ENCODE assay signal across 7 mouse cellular contexts in the genomic region with DNA sequence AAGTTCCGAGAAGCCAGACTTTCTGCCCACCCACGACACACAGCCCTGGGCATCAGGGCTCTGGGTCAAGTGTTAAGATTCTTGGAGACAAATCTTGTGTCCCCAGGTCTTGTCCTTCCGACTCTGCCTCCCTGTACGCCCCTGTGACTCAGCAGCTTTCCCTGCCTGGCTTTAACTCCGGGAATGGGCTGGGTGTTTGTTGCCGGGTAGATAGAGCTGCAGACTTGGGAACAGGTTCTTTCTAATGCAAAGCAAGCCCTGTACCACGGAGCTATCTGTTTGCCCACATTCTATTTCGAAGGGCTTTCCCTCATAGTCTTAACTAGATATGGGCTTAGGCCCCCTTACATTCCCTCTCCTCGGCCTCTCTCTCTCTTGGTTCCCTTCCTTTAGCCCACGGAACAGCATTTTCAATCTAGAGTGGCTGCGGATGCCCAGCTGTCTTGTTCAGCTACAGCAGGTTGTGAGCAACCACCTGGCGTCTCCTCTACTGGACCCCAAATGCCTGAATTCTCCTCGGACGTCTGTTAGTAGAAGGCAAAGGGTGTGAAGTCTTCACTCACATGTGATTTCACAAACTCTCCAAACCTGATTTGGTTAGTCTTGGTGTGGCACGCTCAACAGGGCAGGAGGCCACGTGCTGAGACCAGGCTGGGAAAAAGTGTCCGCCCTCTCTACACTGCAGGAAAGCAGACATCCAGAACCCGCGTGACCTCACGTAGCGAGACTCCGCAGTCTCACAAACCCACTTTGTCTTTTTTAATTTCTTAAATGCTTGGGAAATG. TPM values are rescaled to one million over a fixed set of nuclear protein-coding genes. Genes with fewer than 3 reads are reported as not detected.
DNase-seq lines count a peak whose midpoint lies in the region; ATAC-seq and TF ChIP-seq lines count a peak whose summit lies in the region.

No protein-coding gene starts in this region.

- H3K27ac ChIP-seq in hindbrain, embryonic 13.5 days: peak overlapping the region; percentile 96
- peak overlapping the region; percentile 70 for H3K27ac ChIP-seq in liver, embryonic 14.5 days
- peak overlapping the region; percentile 93 for H3K27ac ChIP-seq in neural tube, embryonic 13.5 days (replicated peaks)

- peak overlapping the region; percentile 98 for H3K4me2 ChIP-seq in hindbrain, embryonic 13.5 days
- peak overlapping the region; percentile 92 for H3K4me2 ChIP-seq in liver, embryonic 14.5 days (ENCODE audit: low read depth)
- H3K4me2 ChIP-seq in neural tube, embryonic 13.5 days: peak overlapping the region; percentile 97

- peaks cover 36% of the 10 kb centered on the region for H3K36me3 ChIP-seq in E14TG2a.4 (ENCODE audit: insufficient read depth, low read length)
- H3K36me3 ChIP-seq in hindbrain, embryonic 13.5 days: no peaks in the 10 kb centered on the region
- H3K36me3 ChIP-seq in liver, embryonic 14.5 days (replicated peaks; ENCODE audit: control insufficient read depth, insufficient read depth, low read depth): no peaks in the 10 kb centered on the region
- no peaks in the 10 kb centered on the region for H3K36me3 ChIP-seq in neural tube, embryonic 13.5 days

- H3K4me3 ChIP-seq in E14TG2a.4 (replicated peaks; ENCODE audit: low read length): peak overlapping the region; percentile 98
- H3K4me3 ChIP-seq in hindbrain, embryonic 13.5 days: peak overlapping the region; percentile 96
- H3K4me3 ChIP-seq in liver, embryonic 14.5 days (ENCODE audit: insufficient read depth in 1 of 2, low read depth in 2 of 2, low read length in 2 of 2): peak overlapping the region; percentile 80 to 83
- H3K4me3 ChIP-seq in neural tube, embryonic 13.5 days: peak overlapping the region; percentile 92

- TF ChIP-seq CTCF in E14TG2a.4 (conservative IDR thresholded peaks at IDR 0.05; ENCODE audit: low read length): no peak
- TF ChIP-seq CTCF in liver, embryonic 14.5 days (IDR thresholded peaks at IDR 0.05; ENCODE audit: low read depth): no peak

- intact Hi-C loops in gastrocnemius, postnatal 36 days (cut with DNase I): no loop called here

- TF ChIP-seq EP300 in liver, embryonic 14.5 days (IDR thresholded peaks at IDR 0.05; ENCODE audit: low read depth): no peak

- peaks cover 30% of the 10 kb centered on the region for H3K9me3 ChIP-seq in E14TG2a.4 (ENCODE audit: low read length)
- H3K9me3 ChIP-seq in hindbrain, embryonic 13.5 days: 0 out of 2 replicates have a peak, but pooled peaks cover under 1% of the 10 kb centered on the region
- no peaks in the 10 kb centered on the region for H3K9me3 ChIP-seq in liver, embryonic 14.5 days (ENCODE audit: control insufficient read depth, low read length)
- H3K9me3 ChIP-seq in neural tube, embryonic 13.5 days: no peaks in the 10 kb centered on the region

- H3K27me3 ChIP-seq in E14TG2a.4 (ENCODE audit: insufficient read depth, low read length): no peaks in the 10 kb centered on the region
- no peaks in the 10 kb centered on the region for H3K27me3 ChIP-seq in hindbrain, embryonic 13.5 days
- H3K27me3 ChIP-seq in liver, embryonic 14.5 days (ENCODE audit: control insufficient read depth, insufficient read depth, low read length): no peaks in the 10 kb centered on the region
- H3K27me3 ChIP-seq in neural tube, embryonic 13.5 days: 0 out of 2 replicates have a peak, but pooled peaks cover 7% of the 10 kb centered on the region

- H3K9ac ChIP-seq in hindbrain, embryonic 13.5 days: peak overlapping the region; percentile 98
- H3K9ac ChIP-seq in liver, embryonic 14.5 days (replicated peaks): peak overlapping the region; percentile 84
- H3K9ac ChIP-seq in neural tube, embryonic 13.5 days: peak overlapping the region; percentile 96

- 13% methylated on average over 22 of the region's 22 CpGs for WGBS in hindbrain, embryonic 13.5 days
- WGBS in liver, embryonic 14.5 days (ENCODE audit: insufficient replicate concordance): 10% methylated on average over 22 of the region's 22 CpGs
- WGBS in neural tube, embryonic 13.5 days: 12% methylated on average over 22 of the region's 22 CpGs

- peak; percentile 10; the same call in 1 of the 2 replicates for ATAC-seq in erythroblast, adult 5-6 weeks (replicated peaks; ENCODE audit: low FRiP score, poor library complexity, severe bottlenecking)
- ATAC-seq in hindbrain, embryonic 13.5 days (ENCODE audit: low FRiP score): peak; percentile 34
- peak; percentile 29 for ATAC-seq in liver, embryonic 14.5 days (ENCODE audit: insufficient read depth)
- peak; percentile 48 for ATAC-seq in neural tube, embryonic 13.5 days (ENCODE audit: low read depth)

- peak; percentile 51 for DNase-seq in 3T3-L1 (ENCODE audit: low read depth, low spot score)
- peak; percentile 56 to 63 (median 57) for DNase-seq in liver, embryonic 14.5 days (ENCODE audit: low read depth in 3 of 3, low spot score in 3 of 3)
- DNase-seq in gastrocnemius, postnatal 36 days: no peak

- H3K4me1 ChIP-seq in E14TG2a.4 (replicated peaks; ENCODE audit: low read depth, low read length): peaks cover 46% of the 10 kb centered on the region
- peaks cover 41% of the 10 kb centered on the region for H3K4me1 ChIP-seq in hindbrain, embryonic 13.5 days (replicated peaks)
- peaks cover 23 to 24% of the 10 kb centered on the region in 2 experiments for H3K4me1 ChIP-seq in liver, embryonic 14.5 days (replicated peaks; ENCODE audit: control insufficient read depth in 2 of 2, insufficient read depth in 2 of 2, low read length in 1 of 2)
- peaks cover 42% of the 10 kb centered on the region for H3K4me1 ChIP-seq in neural tube, embryonic 13.5 days (replicated peaks)

RNA-seq across cellular contexts. Expression of a gene that starts 0.8 kb away (rescaled TPM):
- total RNA-seq in erythroblast, adult 5-6 weeks (2015; ENCODE audit: low replicate concordance): 32.9 and 36.4 TPM in 2 replicates
- total RNA-seq in erythroblast, adult 5-6 weeks (2017; ENCODE audit: low replicate concordance): 34.0 and 51.9 TPM in 2 replicates
- 280 and 294 TPM in 2 replicates for polyA plus RNA-seq in hindbrain, embryonic 13.5 days (2015; fragmentation: Nextera tagmentation; extraction: Ambion mirVana)
- polyA plus RNA-seq in liver, embryonic 14.5 days (2012; rRNA removed): 47.0 and 58.9 TPM in 2 replicates
- polyA plus RNA-seq in liver, embryonic 14.5 days (2014; fragmentation: Nextera tagmentation; extraction: Ambion mirVana): 102 and 106 TPM in 2 replicates
- polyA plus RNA-seq in neural tube, embryonic 13.5 days (2015; fragmentation: Nextera tagmentation; extraction: Ambion mirVana): 296 and 366 TPM in 2 replicates
- total RNA-seq in gastrocnemius, postnatal 36 days (2021): 1,000 to 10,000 TPM; 1,307 to 1,453 TPM

RNA-seq across cellular contexts. Expression of a gene that starts 36.4 kb away (rescaled TPM):
- 30.6 and 35.1 TPM in 2 replicates for total RNA-seq in erythroblast, adult 5-6 weeks (2015; ENCODE audit: low replicate concordance)
- total RNA-seq in erythroblast, adult 5-6 weeks (2017; ENCODE audit: low replicate concordance): 22.2 and 24.3 TPM in 2 replicates
- polyA plus RNA-seq in hindbrain, embryonic 13.5 days (2015; fragmentation: Nextera tagmentation; extraction: Ambion mirVana): 129 TPM in 2 replicates
- 26.6 and 31.3 TPM in 2 replicates for polyA plus RNA-seq in liver, embryonic 14.5 days (2012; rRNA removed)
- polyA plus RNA-seq in liver, embryonic 14.5 days (2014; fragmentation: Nextera tagmentation; extraction: Ambion mirVana): 44.7 and 49.8 TPM in 2 replicates
- 123 and 147 TPM in 2 replicates for polyA plus RNA-seq in neural tube, embryonic 13.5 days (2015; fragmentation: Nextera tagmentation; extraction: Ambion mirVana)
- total RNA-seq in gastrocnemius, postnatal 36 days (2021): 10 to 100 TPM; 41.4 to 47.0 TPM

Comparison
In these comparisons a context has a peak if more than half of its experiments do, and no peak if none do; other contexts are left out.
1. DNase-seq: peak in 3T3-L1 (single experiment) and liver, embryonic 14.5 days (3 of 3); none in gastrocnemius, postnatal 36 days (0 of 2).
2. Peak in every context shown above with its lines, with median percentiles within 50 percentile points of each other: H3K4me3 ChIP-seq, ATAC-seq, H3K27ac ChIP-seq, H3K4me2 ChIP-seq and H3K9ac ChIP-seq.